Mouse (Mus musculus) left cerebral cortex, postnatal 14 days (tissue): ENCODE results near the gene Clptm1. TPM values are rescaled to one million over a fixed set of nuclear protein-coding genes. Genes with fewer than 3 reads are reported as not detected.

ENCODE experiments used
- DNase-seq, 2 experiments: peaks; one replicate each; pipeline ENCODE4 v3.0.0; 2021 to 2022; ENCODE audit warnings: low spot score in 2 of 2, mixed read lengths in 1 of 2
- intact Hi-C: fragments of 180-260 bp; cut with DNase I; formaldehyde crosslinking; loops from one replicate; pipeline ENCODE4 v1.15.1; 2025
- long read RNA-seq, 2 experiments: library from polyadenylated mRNA; stranded (forward); transcript quantifications; one replicate each; pipeline ENCODE4 v2.0.0; 2021
- total RNA-seq, 2 experiments: library from RNA; stranded (reverse); gene quantifications; 2 replicates each; pipeline ENCODE4 v1.2.3; 2021

Clptm1 gene
- 100 to 1,000 TPM; 156 to 159 TPM for total RNA-seq
- long read RNA-seq, experiment 1, full-length matches to known transcripts: 416 of 507 reads
- long read RNA-seq, experiment 1, partial matches to known transcripts: 54 of 507 reads
- long read RNA-seq, experiment 1, other reads (novel, unspliced or antisense): 37 of 507 reads
- long read RNA-seq, experiment 2, full-length matches to known transcripts: 371 of 448 reads
- long read RNA-seq, experiment 2, partial matches to known transcripts: 47 of 448 reads
- long read RNA-seq, experiment 2, other reads (novel, unspliced or antisense): 30 of 448 reads

DNA sequence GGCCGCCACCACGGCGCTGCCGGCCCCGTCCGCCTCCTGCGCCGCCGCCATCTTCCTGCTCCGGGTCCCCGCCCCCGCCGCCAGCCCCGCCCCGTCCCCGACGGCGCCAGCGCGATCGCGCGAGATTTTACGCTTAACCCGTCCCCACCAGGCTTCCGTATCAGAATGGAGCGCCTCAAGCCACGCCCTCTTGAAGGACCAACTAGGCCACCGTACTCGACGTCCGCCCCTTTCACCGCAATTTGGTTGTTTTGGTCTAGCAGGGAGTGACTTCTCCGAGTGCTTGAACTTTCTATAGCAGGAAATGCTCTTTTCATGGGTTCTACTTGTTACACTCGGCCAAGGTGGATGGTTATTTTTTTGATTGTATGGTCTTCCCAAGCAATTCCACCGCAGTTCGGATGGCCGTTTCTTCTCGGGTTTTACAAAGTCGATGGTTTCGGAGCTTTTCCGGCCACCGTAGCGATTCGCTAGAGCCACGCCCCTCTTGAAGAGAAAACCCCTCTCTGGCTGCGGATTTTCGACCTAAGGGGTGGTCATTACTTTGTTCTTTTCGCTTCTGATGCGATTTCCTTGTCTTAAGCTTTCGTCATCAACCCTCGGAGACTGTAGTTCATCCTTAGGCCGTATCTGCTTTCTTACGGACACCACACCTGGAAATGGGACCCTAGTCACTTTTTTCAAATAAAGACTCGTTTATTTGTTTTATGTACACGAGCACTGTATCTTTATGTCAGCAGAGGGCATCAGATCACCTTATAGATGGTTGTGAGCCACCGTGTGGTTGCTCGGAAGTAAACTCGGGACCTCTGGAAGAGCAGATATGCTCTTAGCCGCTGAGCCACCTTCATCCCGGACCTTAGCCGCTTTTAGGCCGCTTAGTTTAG, at the start of gene Clptm1:
Gene Clptm1 (minus strand): TSS at position 79 of the 887 bp plus-strand sequence.
- peak; percentile 97 to 98 for DNase-seq
- intact Hi-C loops: no loop called here

DNA sequence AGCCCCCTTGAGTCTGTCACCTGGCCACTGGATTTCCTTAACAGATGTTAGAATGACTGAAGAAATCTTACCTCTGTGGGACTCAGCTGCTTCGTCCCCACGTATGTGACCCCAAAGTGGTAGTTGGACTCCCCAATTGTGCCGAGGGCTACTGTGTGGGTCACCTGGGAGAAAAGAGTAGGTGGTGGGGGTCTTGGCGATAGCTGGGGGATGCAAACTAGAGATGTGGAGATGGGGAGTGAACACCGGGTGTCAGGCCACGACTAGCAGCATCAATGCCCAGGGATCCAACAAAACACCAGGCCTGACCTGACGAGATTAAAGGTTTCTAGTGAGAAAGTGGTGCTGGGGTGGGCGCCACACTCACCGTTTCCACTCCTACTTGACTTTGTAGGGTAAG, 48.8 kb upstream of the Clptm1 start:
- intact Hi-C loops: no loop called here

GRCm38 (mm10) chr7:19713196-19713595, 48.4 kb upstream of the Clptm1 start:
- intact Hi-C loops: no loop called here
- DNase-seq: no peak

More for the DNA sequence above, 48.8 kb upstream of the Clptm1 start:
- DNase-seq: no peak

DNA sequence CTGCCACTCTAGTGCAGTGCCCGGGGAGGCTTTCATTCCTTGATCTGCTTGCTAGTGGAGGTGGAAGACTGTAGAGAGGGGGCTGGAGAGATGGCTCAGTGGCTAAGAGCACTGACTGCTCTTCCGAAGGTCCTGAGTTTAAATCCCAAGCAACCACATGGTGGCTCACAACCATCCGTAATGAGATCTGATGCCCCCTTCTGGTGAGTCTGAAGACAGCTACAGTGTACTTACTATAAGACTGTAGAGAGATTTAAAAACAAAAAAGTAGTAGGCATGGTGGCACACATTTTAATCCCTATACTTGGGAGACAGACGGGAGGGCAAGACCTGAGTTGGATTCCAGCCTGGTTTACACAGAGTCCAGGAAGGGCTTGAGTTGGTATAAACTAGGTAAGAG, 47.6 kb upstream of the Clptm1 start:
- peak in 1 of 2 experiments; percentile 60 for DNase-seq
- intact Hi-C loops: no loop called here

DNA sequence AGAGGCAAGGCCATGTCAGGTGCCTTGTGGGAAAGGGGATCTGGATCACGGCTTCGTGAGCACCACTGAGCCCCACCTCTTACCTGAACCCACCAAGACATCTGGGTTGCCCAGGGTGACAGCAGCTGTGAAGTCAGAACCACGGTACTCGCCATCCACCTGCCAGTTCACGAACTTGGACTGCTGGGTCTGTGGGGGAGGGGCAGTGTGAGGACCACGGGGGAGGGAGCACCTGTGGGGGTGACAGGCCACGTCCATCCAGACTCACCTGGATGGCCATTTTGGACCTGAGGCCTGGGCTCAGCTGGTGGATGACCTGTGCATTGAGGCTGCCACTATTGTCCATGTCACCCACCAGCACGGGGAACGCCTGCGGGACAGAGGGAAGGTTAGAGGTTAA, 45.8 kb upstream of the Clptm1 start:
- intact Hi-C loops: no loop called here
- DNase-seq: no peak

DNA sequence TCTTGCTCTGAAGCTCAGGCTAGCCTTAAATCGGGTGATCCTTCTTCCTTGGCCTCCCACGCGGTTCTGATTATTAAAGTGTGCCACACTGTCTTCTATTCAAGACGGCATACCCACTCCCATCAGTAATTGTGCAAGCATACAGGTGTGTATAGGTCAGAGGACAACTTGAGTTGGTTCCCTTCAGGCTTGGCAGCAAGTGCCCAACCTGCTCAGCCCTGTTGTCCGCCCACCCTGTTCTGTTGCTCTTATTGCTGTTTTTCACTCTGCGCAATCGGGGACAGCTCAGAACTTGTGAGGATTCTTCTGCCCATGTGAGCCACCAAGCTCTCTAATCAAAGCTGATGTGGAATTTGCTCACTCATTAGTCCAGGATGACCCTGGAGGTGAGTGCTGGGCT, 40.4 kb upstream of the Clptm1 start:
- DNase-seq: no peak
- intact Hi-C loops: no loop called here

GRCm38 (mm10) chr7:19704475-19704874, 39.6 kb upstream of the Clptm1 start:
- no peak for DNase-seq
- intact Hi-C loops: no loop called here

DNA sequence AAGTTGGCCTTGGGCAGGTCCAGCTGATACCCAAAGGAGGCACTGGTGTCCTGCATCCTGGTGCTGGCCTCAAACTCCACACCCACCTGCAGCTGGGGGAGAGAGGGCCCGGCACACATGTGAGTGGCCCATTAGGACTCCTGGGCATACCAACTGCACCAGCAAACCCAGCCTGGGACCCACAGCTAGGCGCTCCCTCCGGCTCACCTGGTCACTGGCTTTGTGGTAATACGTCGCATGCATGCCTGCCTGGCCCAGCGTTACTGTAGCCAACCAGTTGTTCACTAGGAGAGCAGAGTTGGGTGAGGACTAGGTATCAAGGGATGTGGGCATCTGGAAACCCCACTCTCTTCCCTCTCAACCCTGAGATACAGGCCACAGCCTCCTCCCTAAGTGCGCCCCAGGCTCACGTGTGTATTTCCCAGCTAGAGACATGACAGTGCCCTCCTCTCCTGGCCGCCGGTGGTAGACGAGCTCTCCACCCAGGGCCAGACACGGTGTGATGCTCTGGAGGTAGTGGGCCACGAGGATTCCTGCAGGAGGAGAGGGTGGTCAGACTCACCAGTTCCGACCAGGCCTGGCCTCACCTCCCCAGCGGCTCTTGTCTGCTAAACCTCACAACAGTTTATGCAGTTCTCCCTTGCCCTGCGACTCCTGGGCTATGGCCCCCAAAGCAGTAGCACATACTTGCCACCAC, 38.2 kb upstream of the Clptm1 start:
- no peak for DNase-seq
- intact Hi-C loops: no loop called here

- DNase-seq: peak; percentile 71 to 73
- intact Hi-C loops: loop anchor here (2.0 kb wide), 1 partner anchor 32 kb away; no protein-coding TSS in a partner anchor
Measured at GRCm38 (mm10) chr7:19701069-19701761, 36.4 kb upstream of the Clptm1 start.

- intact Hi-C loops: loop anchor here (2.0 kb wide), 1 partner anchor 32 kb away; no protein-coding TSS in a partner anchor
- no peak for DNase-seq
Measured at GRCm38 (mm10) chr7:19700299-19701068, 35.7 kb upstream of the Clptm1 start.

- DNase-seq: no peak
- intact Hi-C loops: loop anchor here (2.0 to 10.0 kb wide), 2 partner anchors 31 to 295 kb away; partner anchors contain the start of genes Ckm and Klc3
Measured at GRCm38 (mm10) chr7:19699827-19700148, 35.0 kb upstream of the Clptm1 start.

- intact Hi-C loops: loop anchor here (10.0 kb wide), 1 partner anchor 294 kb away; the partner anchor contains the start of genes Ckm and Klc3
Measured at GRCm38 (mm10) chr7:19698907-19699826, 34.3 kb upstream of the Clptm1 start, which contains the start of gene Apoe. Gene Apoe, minus strand, starts transcription at chr7:19699188.

DNA sequence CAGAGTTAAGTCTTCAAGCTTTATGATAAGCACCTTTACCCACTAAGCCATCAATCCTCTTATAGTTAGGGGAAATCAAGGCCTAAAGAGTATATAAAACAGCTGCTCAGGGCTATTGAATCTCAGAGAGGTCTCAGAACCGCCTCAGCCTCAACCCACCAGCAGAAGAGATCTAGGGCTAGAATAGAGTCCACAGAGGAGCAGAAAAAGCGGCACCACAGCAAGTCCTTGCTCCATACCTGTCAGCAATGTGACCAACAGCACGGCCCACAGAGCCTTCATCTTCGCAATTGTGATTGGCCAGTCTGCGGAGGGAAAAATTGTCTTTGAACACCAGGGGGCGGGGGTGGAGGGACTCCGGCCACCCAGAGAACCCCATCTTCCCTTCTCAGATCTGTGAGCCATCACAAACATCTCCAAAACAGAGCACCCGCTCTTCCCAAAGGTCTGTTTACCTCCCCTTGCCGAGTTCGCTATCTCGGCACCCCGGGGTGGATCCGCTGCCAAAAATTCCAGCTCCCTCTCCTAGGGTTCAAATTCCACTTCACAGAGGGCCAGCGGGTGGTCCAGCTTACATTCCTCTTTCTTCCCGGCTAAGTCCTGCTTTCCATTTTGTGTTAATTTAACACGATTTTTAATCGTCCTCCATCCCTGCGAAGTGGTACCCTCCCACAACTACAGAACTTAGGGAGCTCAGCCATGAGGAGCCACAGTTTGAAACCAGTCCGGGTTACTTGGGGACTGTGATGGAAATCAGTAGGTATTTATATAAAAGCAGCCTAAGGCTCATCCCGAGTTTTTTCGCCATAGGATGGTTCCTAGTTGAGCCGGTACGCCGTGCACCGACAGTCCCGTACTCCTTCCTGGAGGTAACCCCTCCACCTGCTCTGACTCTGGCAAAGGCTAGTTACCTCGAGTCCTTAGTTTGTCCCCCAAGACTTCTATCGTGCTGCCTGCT, 33.4 kb upstream of the Clptm1 start:
- intact Hi-C loops: loop anchor here (10.0 kb wide), 1 partner anchor 293 kb away; the partner anchor contains the start of genes Ckm and Klc3
- no peak for DNase-seq

More at GRCm38 (mm10) chr7:19698907-19699826, 34.3 kb upstream of the Clptm1 start, which contains the start of gene Apoe:
- peak; percentile 66 to 70 for DNase-seq

DNA sequence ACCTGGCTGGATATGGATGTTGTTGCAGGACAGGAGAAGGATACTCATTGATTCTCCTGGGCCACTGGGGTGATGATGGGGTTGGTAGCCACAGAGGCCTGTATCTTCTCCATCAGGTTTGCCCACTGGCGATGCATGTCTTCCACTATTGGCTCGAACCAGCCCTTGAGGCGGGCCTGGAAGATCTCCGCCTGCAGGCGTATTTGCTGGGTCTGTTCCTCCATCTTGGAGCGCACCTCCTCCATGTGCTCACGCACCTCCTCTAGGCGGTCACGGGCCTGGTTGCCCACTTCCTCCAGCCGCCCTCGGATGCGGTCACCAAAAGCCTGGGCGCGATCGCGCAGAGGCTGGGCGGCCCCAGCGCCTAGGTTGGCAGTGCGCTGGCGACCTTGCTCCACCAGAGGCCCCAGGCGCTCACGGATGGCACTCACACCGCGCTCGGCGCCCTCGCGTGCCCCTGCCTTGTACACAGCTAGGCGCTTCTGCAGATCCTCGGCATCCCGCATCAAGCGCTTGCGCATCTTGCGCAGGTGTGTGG, 31.6 kb upstream of the Clptm1 start:
- DNase-seq: no peak
- intact Hi-C loops: loop anchor here (10.0 kb wide), 1 partner anchor 292 kb away; the partner anchor contains the start of genes Ckm and Klc3

DNA sequence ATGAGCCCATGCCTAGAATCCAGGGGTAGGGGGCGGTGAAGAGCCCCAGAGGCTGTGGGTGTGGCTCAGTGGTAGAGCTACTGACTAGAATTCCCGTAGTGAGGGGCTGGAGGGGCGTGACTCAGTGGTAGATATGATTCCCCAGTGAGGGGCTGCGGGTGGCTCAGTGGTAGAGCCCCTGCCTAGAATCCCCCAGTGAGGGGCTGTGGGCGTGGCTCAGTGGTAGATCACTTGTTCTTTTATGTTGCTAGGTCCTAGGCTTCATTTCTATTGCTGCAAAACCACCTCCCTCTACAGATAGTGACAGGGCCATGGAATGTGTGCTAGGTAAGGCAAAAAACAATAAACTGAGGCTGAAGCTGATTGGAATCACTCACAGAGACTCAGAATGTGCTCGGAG, 31.0 kb upstream of the Clptm1 start:
- intact Hi-C loops: loop anchor here (10.0 kb wide), 1 partner anchor 291 kb away; the partner anchor contains the start of genes Ckm and Klc3
- DNase-seq: no peak

DNA sequence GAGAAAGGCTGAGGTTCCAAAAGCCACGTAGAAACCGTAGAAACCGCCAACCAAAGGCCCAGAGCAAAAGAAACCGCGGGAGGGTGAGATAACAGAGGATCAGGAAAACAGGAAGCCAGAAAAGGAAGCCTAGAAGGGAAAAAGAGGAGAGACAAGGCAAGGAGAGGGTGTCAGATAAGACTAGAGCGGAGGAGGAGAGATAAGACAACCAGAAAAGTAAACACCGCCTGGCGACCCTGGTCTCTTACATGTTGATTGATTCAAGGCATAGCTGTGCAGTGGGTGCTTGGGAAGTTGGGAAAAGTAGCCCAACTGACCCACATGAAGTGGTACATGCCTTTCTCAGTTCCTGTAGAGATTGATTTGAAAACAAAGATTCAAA, 30.4 kb upstream of the Clptm1 start:
- no peak for DNase-seq
- intact Hi-C loops: loop anchor here (10.0 kb wide), 1 partner anchor 290 kb away; the partner anchor contains the start of genes Ckm and Klc3
